Mouse (Mus musculus): ENCODE data around the gene Clip1.

The Clip1 gene

GRCm38 (mm10) chr5:123670800-123671472 is 13.5 kb downstream of the Clip1 start:
- no peak for DNase-seq (ENCODE audit: low read depth, low spot score)

DNA sequence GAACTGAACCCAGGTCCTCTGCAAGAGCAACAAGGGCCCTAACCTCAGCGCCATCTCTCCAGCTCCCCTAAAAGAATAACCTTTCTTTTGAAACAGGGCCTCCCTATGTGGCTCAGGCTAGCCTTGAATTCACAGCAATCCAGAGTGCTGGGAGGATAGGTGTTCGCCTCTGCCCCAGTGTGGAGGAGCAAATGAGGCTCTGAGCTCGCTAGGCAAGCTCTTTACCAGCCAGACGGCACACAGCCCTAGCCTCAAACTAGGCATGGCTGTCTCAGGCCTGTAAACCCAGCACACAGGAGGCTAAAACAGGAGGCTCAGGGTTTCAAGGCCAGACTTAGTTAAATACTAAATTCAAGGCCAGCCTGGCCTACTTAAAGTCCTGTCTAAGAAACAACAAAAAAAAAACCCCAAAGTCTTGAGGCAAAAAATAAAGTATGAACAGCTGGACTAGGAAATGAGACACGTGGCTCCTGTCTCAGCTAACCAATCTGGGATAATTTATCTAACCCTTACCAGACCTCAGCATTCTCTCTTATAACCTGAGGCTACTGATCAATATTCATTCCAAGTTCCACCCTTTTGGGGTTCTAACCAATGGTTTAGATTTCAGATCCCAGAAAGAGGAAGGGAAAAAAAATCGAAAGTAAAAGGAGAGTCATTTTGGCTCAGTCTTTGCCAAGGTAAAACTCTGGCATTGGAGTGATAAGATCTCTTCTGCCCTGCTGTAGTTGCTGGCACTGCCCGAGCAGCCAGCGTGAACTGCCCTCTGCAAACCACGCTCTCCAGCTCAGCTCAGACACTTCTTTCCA is 14.2 kb downstream of the Clip1 start:
- DNase-seq (ENCODE audit: low read depth, low spot score), result no peak

DNA sequence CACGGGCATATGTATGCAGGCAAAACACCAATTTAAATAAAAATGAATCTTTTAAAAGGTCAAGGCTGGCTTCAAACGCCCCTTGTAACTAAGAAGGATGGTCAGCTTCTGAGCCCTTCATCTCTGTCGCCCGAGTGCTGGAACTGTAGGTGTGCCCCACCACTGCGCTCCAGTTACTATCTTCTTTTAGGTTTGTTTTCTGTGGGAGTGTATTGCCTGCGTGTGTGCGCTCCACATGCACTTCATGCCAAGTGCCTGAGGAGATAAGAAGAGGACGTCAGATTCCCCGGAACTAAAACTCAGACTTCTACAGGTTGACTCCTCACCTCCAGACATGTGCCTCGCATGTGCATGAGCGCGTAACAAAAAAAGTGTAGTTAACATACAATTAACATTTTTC is 16.5 kb downstream of the Clip1 start:
- no peak for DNase-seq (ENCODE audit: low read depth, low spot score)

- no peak for DNase-seq (ENCODE audit: low read depth, low spot score)
Observed at GRCm38 (mm10) chr5:123665956-123666355, 18.5 kb downstream of the Clip1 start.

GRCm38 (mm10) chr5:123664329-123664728 is 20.1 kb downstream of the Clip1 start:
- DNase-seq (ENCODE audit: low read depth, low spot score), result no peak

DNA sequence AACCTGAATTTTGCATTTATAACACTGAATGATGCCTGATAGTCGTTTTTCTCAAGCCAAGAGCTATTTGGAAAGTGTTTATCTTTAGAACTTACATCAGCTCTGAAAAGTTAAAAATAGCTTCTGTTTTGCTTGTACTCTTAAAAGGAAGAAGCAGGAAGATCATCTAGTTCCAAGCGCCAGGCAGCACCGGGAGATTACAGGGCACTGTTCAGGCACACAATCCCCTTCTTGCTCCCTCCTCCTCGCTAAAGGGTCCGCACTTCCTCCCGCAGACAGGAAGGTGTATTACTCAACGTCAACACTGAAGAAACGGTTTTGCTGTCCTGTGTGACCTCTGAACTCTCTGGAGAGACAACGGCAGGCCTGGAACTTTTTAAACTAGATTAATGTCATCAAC is 22.4 kb downstream of the Clip1 start:
- DNase-seq (ENCODE audit: low read depth, low spot score), result no peak

GRCm38 (mm10) chr5:123661602-123662001 is 22.8 kb downstream of the Clip1 start:
- no peak for DNase-seq (ENCODE audit: low read depth, low spot score)

- DNase-seq (ENCODE audit: low read depth, low spot score), result no peak
Observed at GRCm38 (mm10) chr5:123657651-123658050, 26.8 kb downstream of the Clip1 start.

GRCm38 (mm10) chr5:123654937-123655336 is 29.5 kb downstream of the Clip1 start:
- no peak for DNase-seq (ENCODE audit: low read depth, low spot score)

- no peak for DNase-seq (ENCODE audit: low read depth, low spot score)
Observed at GRCm38 (mm10) chr5:123653287-123653801, 31.1 kb downstream of the Clip1 start.

DNA sequence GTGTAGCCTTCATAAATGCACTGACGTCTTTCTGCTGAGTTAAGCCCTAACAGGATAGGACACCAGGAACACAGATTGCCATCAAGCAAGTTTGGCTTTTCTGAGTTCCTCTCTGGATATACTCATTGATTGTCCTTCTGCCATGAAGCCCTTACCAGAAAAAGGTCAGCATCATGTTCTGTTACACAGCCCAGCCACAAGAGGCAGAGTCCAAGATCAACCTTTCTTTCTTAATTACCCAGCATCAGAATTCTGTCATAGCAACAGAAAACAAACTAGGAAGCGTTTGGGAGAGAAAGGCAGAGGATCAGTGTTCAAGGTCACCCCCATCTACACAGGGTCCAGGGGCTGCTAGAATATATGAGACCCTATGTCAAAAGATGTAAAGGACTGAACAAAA is 33.6 kb downstream of the Clip1 start:
- no peak for DNase-seq (ENCODE audit: low read depth, low spot score)

DNA sequence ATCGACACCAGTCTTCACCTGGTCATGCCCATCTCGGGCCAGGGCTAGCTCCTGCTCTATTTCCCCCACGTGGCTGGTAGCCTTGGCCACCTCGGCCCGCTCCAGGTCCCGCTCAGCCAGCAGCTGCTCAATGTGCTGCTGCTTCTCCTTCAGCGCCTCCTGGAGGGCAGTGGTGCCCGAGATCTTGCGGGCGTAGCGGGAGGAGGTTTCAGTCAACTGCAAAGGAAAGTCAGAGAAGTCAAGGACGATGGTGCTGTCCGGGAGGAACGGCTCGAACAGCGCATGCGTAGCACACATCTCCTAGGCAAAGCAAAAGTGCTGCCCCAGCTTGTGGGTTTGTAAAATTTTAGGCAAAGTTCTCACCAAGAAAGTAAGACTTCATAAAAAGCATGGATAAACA is 42.0 kb downstream of the Clip1 start:
- DNase-seq (ENCODE audit: low read depth, low spot score), result no peak

GRCm38 (mm10) chr5:123641259-123641900 is 43.0 kb downstream of the Clip1 start:
- no peak for DNase-seq (ENCODE audit: low read depth, low spot score)

- no peak for DNase-seq (ENCODE audit: low read depth, low spot score)
Observed at GRCm38 (mm10) chr5:123640181-123640580, 44.2 kb downstream of the Clip1 start.

DNA sequence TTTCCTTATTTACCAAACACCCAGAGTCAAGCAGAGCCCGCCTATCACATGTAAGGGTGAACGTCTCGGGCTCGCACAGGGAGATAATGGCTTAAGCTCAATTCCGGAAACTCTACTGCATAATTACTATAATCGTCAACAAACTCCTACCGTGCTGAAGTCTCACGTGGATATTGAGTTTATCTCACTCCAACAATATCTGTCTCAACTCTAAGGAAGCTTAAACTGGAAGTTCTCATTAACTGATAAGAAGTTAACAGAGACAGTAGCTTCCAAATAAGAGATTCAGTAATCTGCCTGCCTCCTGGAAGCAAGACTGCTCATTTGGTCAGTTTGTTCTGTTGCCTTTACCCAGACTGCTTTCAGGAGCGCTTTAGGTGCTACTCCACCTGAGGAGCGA is 53.2 kb downstream of the Clip1 start:
- no peak for DNase-seq (ENCODE audit: low read depth, low spot score)

DNA sequence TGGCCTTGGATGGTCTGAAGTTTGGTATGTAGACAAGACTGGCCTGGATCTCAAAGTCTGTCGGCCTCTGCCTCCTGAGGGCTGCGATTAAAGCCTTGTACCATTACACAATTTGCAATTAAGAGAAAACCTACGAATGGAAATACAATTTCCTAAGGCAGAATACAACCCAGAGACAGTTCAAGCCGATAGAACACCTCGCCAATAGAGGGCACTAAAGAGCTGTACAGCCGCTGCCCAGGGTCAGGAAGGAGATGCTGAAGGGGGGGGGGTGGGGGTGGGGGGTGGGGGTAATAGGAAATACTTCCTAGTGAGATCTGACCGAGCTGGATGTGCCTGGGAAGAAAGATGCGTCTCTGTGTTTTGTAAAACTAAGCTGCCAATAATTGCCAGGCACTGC is 57.8 kb downstream of the Clip1 start:
- DNase-seq (ENCODE audit: low read depth, low spot score), result peak; percentile 72

DNA sequence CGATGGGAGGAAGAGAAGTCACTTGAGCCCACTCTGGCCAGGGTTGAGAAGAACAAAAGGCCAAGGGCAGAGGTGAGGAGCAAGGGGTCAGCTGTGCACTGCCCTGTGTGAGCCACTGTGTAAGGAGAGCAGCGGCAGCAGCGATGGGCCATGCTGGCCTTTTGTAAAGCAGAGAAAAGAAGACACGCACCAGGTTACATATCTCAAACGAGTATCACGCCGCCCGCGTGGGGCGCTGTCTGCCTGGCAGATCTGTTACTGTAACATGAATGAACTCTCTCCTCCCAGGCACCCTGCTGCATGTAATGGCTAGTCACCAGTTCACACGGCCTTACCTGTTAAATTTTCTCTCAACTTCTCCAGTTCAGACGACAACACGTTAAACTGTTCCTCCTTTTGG is 62.0 kb downstream of the Clip1 start:
- DNase-seq (ENCODE audit: low read depth, low spot score), result peak; percentile 14

- DNase-seq (ENCODE audit: low read depth, low spot score), result no peak
Observed at GRCm38 (mm10) chr5:123618558-123618957, 65.9 kb downstream of the Clip1 start.

DNA sequence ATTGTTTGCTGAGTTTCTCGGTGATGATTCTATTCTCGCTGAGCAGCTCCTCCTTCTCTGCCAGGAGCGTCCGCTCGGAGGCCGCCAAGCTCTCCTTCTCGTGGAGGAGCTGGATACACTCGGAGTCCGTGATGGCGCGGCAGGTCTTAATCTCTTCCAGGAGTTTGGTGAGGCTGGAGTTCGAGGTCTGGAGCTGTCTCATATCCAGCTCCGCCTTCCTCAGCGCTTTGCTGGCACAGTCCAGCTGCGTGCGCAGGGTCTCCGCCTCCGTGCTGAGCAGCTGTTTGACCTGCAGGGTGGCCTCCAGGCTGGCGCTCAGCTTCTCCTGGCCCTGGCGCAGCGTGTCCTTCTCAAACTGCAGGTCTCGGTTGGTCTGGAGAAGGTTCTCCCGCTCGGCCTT is 70.2 kb downstream of the Clip1 start:
- DNase-seq (ENCODE audit: low read depth, low spot score), result no peak

DNA sequence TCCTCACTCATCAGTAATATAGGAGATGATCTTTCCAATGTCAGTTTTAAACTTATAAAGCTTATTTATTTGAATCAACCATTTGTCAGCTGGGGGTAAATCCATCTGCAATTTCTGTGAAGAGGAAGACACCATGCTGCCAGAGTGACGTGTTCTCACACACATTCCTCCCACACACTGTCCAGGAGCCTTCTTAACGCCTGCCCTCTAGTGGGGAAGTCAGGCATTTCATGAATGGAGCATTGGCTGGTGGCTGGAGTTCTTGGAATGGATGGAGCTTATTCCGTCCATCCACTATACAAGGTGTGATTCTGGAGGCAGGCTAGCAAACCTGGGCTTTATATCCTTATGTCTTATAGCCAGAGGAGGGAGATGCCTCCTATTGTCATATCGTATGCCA is 74.6 kb downstream of the Clip1 start:
- peak; percentile 70 for DNase-seq (ENCODE audit: low read depth, low spot score)

DNA sequence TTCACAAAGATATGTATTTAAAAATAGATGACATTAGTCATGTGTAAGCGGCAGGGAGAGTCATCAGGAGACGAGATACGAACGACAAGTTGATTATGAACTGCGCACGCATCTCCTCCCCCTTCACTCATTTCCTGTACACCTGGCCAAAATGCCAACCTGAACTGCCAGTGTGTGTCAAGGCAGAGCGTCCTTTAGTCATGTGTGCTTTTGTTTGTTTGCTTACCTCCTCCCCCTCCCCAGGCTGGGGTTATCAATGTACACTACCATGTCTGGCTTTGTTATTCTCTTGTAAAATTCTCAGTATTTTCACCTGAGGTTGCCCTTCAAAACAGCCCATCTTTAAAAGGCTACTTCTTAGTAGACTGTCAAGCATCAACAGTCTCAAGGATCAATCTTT is 75.0 kb downstream of the Clip1 start:
- DNase-seq (ENCODE audit: low read depth, low spot score), result no peak

DNA sequence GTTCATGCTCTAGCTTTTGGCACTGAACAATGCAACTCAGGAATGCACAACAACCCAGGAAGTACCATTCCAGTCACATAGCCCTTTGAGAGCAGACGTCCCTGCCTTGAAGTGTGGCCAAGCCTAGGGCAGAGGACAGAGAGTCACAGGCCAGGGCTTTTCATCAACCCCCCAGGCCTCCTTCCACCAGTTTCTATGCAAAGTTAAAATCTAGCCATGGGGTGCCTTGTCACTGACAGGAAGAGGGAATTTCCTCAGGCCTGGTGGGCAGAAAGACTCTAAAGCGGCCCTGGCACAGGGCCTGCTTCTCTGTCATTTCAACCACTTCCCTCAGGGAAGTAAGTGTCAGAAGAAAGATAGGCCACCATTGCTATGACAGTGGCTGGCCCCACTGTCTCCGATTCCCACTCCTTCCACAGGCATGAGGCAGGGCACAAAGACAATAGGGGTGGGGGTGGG is 77.2 kb downstream of the Clip1 start:
- no peak for DNase-seq (ENCODE audit: low read depth, low spot score)

Data from retina, postnatal 7 days (tissue).